Mouse (Mus musculus) ES-Bruce4 (cell line): ENCODE data around the gene Pde4d.

Experiments used
- CTCF ChIP-seq: IDR thresholded peaks from one replicate; pipeline ENCODE4 v1.8.1; 2011; ENCODE audit warnings: low read depth, low read length
- EP300 ChIP-seq: IDR thresholded peaks from 2 replicates; pipeline ENCODE4 v1.6.1; 2011; ENCODE audit warnings: low read depth, low read length; ENCODE audit not compliant: insufficient read depth
- POLR2A ChIP-seq: IDR thresholded peaks from one replicate; pipeline ENCODE4 v1.8.1; 2011; ENCODE audit warnings: low read length; ENCODE audit not compliant: insufficient read depth

GRCm38 (mm10) chr13:109671589-109672347, 1222.0 kb downstream of the Pde4d start:
- TF ChIP-seq CTCF = no peak
- TF ChIP-seq POLR2A = no peak
- TF ChIP-seq EP300 = no peak
